Mouse (Mus musculus) forebrain, embryonic 11.5 days (tissue): ENCODE measurements at regions not wholly inside any gene's neighbourhood (a gene's known extent, or its start where the extent isn't known, plus 50 kb on each side); places are given as distances from the start of the nearest gene placed in this dataset.

ENCODE experiments used
- ATAC-seq: fragments of 200-750 bp; cut with Nextera tagmentation; replicated peaks from 2 replicates; pipeline ENCODE4 v1.8.0; 2017; ENCODE audit warnings: moderate TSS enrichment; ENCODE audit not compliant: low FRiP score
- DNase-seq: peaks from one replicate; pipeline ENCODE4 v3.0.0-alpha.2; 2017; ENCODE audit warnings: low spot score
- H3K27ac ChIP-seq: fragments of 300-500 bp; sonication (generic); 2 replicates; pipeline ENCODE4 v1.5.1; 2014; ENCODE audit warnings: low read depth, low read length
- H3K27me3 ChIP-seq: fragments of 300-500 bp; sonication (generic); 2 replicates; pipeline ENCODE4 v1.6.1; 2014; ENCODE audit warnings: mild to moderate bottlenecking, low read length, mixed read lengths; ENCODE audit not compliant: control insufficient read depth, insufficient read depth
- H3K36me3 ChIP-seq: fragments of 300-500 bp; sonication (generic); 2 replicates; pipeline ENCODE4 v1.6.1; 2014; ENCODE audit warnings: mild to moderate bottlenecking, low read length, moderate library complexity, mixed read lengths; ENCODE audit not compliant: control insufficient read depth, insufficient read depth
- H3K4me1 ChIP-seq: fragments of 300-500 bp; sonication (generic); replicated peaks from 2 replicates; pipeline ENCODE4 v1.6.1; 2014; ENCODE audit warnings: low read length, mixed read lengths; ENCODE audit not compliant: control insufficient read depth, insufficient read depth
- H3K4me2 ChIP-seq: fragments of 300-500 bp; sonication (generic); 2 replicates; pipeline ENCODE4 v1.6.1; 2014; ENCODE audit warnings: low read depth, mild to moderate bottlenecking, low read length, moderate library complexity, mixed read lengths; ENCODE audit not compliant: severe bottlenecking
- H3K4me3 ChIP-seq: fragments of 300-500 bp; sonication (generic); 2 replicates; pipeline ENCODE4 v1.5.1; 2014; ENCODE audit warnings: low read depth, low read length
- H3K9ac ChIP-seq: fragments of 300-500 bp; sonication (generic); 2 replicates; pipeline ENCODE4 v1.6.1; 2014; ENCODE audit warnings: low read length
- H3K9me3 ChIP-seq: fragments of 300-500 bp; sonication (generic); 2 replicates; pipeline ENCODE4 v1.6.1; 2016; ENCODE audit warnings: low read length, mixed read lengths; ENCODE audit not compliant: control insufficient read depth
- WGBS: fragments of 180-500 bp; shearing (Covaris S2); extraction: QIAGEN DNeasy Blood & Tissue Kit; methylation state at CpG from one replicate; pipeline ENCODE4 v1.1.7; 2014; 5-methylcytosine and 5-hydroxymethylcytosine counted together

DNA sequence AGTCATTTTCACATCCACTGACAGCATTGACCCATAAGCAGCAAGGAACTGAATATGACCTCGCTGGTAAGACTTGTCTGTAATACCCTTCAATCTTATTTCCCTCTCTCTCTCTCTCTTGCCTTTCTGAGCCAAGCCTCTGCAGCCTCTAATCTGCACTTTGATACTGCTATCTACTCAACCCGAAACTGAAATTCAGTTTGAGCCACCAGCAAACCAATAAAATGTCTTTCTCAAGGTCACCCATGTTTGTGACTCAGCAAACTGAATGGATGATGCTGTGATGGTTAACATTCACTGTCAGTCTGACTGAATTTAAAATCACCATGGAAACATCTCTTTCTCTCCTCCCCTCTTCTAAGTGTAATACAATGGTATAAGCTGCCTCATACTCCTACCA is 132.0 kb downstream of the Qdpr start:
- Histone ChIP-seq H3K27ac (no peak overlapping the region), H3K4me2 (no peak overlapping the region), H3K4me1 (no peaks in the 10 kb centered on the region), H3K36me3 (no peaks in the 10 kb centered on the region), H3K9ac (no peak overlapping the region), H3K4me3 (no peak overlapping the region), H3K27me3 (no peaks in the 10 kb centered on the region), H3K9me3 (no peaks in the 10 kb centered on the region)
- ATAC-seq: no peak
- DNase-seq: no peak
- 77% methylated on average over 2 of the region's 2 CpGs for WGBS

- Histone ChIP-seq H3K4me3 (no peak overlapping the region), H3K4me1 (no peaks in the 10 kb centered on the region), H3K27me3 (no peaks in the 10 kb centered on the region), H3K9ac (no peak overlapping the region), H3K27ac (no peak overlapping the region), H3K36me3 (no peaks in the 10 kb centered on the region), H3K9me3 (no peaks in the 10 kb centered on the region), H3K4me2 (no peak overlapping the region)
- WGBS: 100% methylated on average over 1 of the region's 1 CpGs
- DNase-seq (no peak), ATAC-seq (no peak)
Observed at GRCm38 (mm10) chr5:45301120-45301519, 148.9 kb downstream of the Qdpr start.

DNA sequence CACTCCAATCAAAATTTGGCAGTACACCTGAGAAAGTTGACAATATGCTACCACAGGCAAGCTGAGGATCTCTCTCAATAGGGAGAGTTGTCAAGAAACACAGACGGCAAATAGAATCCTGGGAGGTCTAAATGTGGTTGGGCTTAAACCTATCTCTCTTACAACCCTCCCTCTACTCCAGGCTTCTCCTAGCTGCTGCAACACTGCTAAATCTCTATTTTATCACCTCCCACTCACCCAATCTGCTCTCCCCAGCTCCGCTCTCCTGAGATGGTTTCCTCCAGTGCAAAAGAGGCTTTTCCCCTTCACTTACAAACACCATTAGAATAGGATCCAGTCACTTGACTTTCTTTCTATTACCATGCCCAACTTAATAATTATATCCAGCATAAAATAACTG is 151.2 kb downstream of the Qdpr start:
- no peak overlapping the region for H3K27ac ChIP-seq
- no peaks in the 10 kb centered on the region for H3K4me1 ChIP-seq
- H3K9me3 ChIP-seq: no peaks in the 10 kb centered on the region
- H3K36me3 ChIP-seq: no peaks in the 10 kb centered on the region
- no peak for DNase-seq
- 85% methylated on average over 2 of the region's 2 CpGs for WGBS
- H3K4me3 ChIP-seq: no peak overlapping the region
- no peak for ATAC-seq
- H3K27me3 ChIP-seq: no peaks in the 10 kb centered on the region
- H3K4me2 ChIP-seq: no peak overlapping the region
- H3K9ac ChIP-seq: no peak overlapping the region

DNA sequence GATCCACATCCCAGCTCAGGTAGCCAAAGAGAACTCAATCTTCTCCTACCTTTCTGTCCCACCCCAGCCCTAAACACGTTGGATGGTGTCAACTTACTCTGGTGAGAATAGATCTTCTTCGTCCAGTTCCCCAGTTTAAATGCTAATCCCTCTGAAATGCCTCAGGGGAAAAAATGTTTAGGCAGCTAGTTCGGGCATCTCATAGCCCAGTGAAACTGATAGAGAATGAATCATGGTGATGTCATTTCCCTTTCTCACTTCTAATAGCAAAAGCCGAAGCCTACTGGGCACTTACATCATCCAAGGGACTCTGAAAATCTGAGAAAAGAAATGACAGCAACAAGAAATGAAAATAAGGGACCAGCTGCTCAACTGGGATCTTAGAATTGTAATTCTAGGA is 154.9 kb downstream of the Qdpr start:
- Histone ChIP-seq H3K27ac (no peak overlapping the region), H3K36me3 (no peaks in the 10 kb centered on the region), H3K4me2 (no peak overlapping the region), H3K9me3 (no peaks in the 10 kb centered on the region), H3K9ac (no peak overlapping the region), H3K27me3 (no peaks in the 10 kb centered on the region), H3K4me3 (no peak overlapping the region), H3K4me1 (no peaks in the 10 kb centered on the region)
- DNase-seq (no peak), ATAC-seq (no peak)
- WGBS: 73% methylated on average over 4 of the region's 4 CpGs

DNA sequence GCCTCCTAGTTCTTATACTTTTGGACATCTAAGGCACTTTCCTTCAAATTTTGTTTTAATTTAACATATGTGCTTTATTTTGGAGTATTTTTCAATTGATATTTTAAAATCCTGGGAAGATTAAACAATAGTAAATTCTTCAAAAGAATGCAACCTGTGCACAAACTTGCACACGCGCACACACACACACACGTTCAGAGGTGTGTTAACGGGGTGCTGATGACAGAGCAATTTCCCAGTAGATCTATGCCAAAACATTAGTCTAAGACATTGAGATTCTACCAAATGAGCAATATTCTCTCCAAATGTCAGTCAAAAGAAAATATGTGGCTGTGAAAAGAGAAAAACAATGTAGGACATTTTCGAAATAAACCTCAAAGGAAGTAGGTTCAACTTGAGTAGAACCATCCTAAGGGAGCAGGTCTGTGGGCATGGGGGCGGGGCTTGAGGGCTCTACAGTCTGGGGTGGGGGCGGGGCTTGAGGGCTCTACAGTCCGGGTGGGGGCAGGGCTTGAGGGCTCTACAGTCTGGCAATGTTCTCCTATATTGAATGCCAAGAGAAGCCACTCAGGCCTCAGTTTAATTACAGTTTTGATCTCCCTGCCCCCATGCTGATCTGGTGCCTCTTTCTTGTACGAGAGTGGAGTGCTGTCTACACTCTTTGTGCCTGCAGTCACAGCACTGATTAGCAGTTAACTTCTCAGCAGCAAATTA is 157.0 kb downstream of the Qdpr start:
- H3K4me2 ChIP-seq: no peak overlapping the region
- ATAC-seq: peak; percentile 49; the same call in 1 of the 2 replicates

DNA sequence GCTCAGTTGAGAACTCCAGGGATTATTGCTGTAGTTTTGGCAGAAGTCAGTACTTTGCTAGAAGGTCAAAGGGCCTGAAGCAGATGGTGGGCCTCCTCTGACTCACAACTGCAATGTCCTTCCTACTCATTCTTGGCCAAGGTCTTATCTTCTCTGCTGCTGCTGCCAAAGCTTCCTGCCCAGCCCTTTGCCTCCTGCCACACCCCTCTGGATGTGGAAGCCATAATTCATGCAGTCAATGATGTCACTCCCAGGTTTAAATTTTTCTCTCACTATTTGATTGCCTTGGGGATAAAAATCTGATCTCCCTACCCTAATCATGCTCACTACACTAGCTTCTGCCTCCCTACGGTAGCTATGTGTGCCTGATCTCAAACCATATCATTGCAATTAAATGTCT is 157.7 kb downstream of the Qdpr start:
- DNase-seq (no peak), ATAC-seq (no peak)
- 88% methylated on average over 1 of the region's 1 CpGs for WGBS

More for the DNA sequence above, 157.0 kb downstream of the Qdpr start:
- 66% methylated on average over 9 of the region's 9 CpGs for WGBS
- Histone ChIP-seq H3K27me3 (no peaks in the 10 kb centered on the region), H3K4me3 (no peak overlapping the region), H3K36me3 (no peaks in the 10 kb centered on the region), H3K9ac (no peak overlapping the region), H3K27ac (no peak overlapping the region), H3K4me1 (no peaks in the 10 kb centered on the region), H3K9me3 (no peaks in the 10 kb centered on the region)
- peak; percentile 56 for DNase-seq

GRCm38 (mm10) chr5:45291752-45292151 is 158.3 kb downstream of the Qdpr start:
- 97% methylated on average over 1 of the region's 1 CpGs for WGBS
- no peak for DNase-seq
- ATAC-seq: no peak
- Histone ChIP-seq H3K9ac (no peak overlapping the region), H3K36me3 (no peaks in the 10 kb centered on the region), H3K9me3 (no peaks in the 10 kb centered on the region), H3K4me1 (no peaks in the 10 kb centered on the region), H3K4me3 (no peak overlapping the region), H3K4me2 (no peak overlapping the region), H3K27me3 (no peaks in the 10 kb centered on the region), H3K27ac (no peak overlapping the region)

More for the DNA sequence above, 157.7 kb downstream of the Qdpr start:
- Histone ChIP-seq H3K4me1 (no peaks in the 10 kb centered on the region), H3K9me3 (no peaks in the 10 kb centered on the region), H3K27me3 (no peaks in the 10 kb centered on the region), H3K36me3 (no peaks in the 10 kb centered on the region), H3K27ac (no peak overlapping the region), H3K4me2 (no peak overlapping the region), H3K4me3 (no peak overlapping the region), H3K9ac (no peak overlapping the region)

GRCm38 (mm10) chr5:45291276-45291675 is 158.8 kb downstream of the Qdpr start:
- Histone ChIP-seq H3K9me3 (no peaks in the 10 kb centered on the region), H3K4me2 (no peak overlapping the region), H3K4me3 (no peak overlapping the region), H3K4me1 (no peaks in the 10 kb centered on the region), H3K9ac (no peak overlapping the region), H3K36me3 (no peaks in the 10 kb centered on the region), H3K27ac (no peak overlapping the region), H3K27me3 (no peaks in the 10 kb centered on the region)
- no peak for DNase-seq
- no peak for ATAC-seq
- 96% methylated on average over 3 of the region's 3 CpGs for WGBS

- H3K27ac ChIP-seq: no peak overlapping the region
- WGBS: 92% methylated on average over 8 of the region's 8 CpGs
- no peak overlapping the region for H3K4me2 ChIP-seq
- DNase-seq: no peak
- no peaks in the 10 kb centered on the region for H3K36me3 ChIP-seq
- no peak for ATAC-seq
- no peak overlapping the region for H3K4me3 ChIP-seq
- no peak overlapping the region for H3K9ac ChIP-seq
- no peaks in the 10 kb centered on the region for H3K27me3 ChIP-seq
- no peaks in the 10 kb centered on the region for H3K9me3 ChIP-seq
- H3K4me1 ChIP-seq: peaks cover 8% of the 10 kb centered on the region; the same call in 1 of the 2 replicates
Observed at GRCm38 (mm10) chr5:45286454-45286853, 163.6 kb downstream of the Qdpr start.
